Mouse (Mus musculus): ENCODE measurements around the gene Crhbp.
A peak's percentile ranks its signal among the peaks of the same experiment; 100 is the strongest.

The Crhbp gene

DNA sequence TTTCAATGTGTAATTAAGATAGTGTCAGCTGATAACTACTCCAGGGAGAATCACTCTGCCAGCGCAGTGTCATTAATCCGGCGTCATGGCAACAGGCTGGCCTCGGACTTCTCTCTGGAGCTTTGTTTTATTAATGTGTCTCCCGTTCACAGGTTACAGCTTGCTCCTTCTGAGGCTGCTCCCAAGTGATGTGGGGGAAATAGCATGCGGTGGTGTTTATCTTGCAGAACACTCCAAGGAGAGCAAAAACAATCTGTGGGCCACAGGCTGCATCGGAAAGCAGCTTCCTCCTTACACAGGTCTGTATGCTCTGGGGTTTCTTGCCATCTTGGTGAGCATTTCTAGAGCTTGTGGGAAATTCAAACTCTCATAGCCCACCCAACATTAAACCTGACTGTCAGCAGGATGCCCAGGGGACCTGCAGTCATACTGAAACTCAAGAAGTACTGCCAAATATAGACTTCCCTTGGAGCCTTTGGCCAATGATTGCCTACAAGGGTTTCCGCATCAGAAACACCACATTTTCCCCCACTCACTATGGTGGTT is 25.4 kb downstream of the Crhbp start:
- DNase-seq (ENCODE audit: low read depth, low spot score): no peak

GRCm38 (mm10) chr13:95418575-95419203 is 26.0 kb downstream of the Crhbp start:
- DNase-seq (ENCODE audit: low read depth, low spot score): no peak

- DNase-seq (ENCODE audit: low read depth, low spot score): no peak
Measured at GRCm38 (mm10) chr13:95412257-95412656, 32.5 kb downstream of the Crhbp start.

- DNase-seq (ENCODE audit: low read depth, low spot score): no peak
Measured at GRCm38 (mm10) chr13:95393242-95393641, 51.5 kb downstream of the Crhbp start.

GRCm38 (mm10) chr13:95389866-95390865 is 54.6 kb downstream of the Crhbp start:
- DNase-seq (ENCODE audit: low read depth, low spot score): peak; percentile 74

GRCm38 (mm10) chr13:95388226-95388625 is 56.5 kb downstream of the Crhbp start:
- DNase-seq (ENCODE audit: low read depth, low spot score): no peak

GRCm38 (mm10) chr13:95382418-95382817 is 62.3 kb downstream of the Crhbp start:
- no peak for DNase-seq (ENCODE audit: low read depth, low spot score)

Data from telencephalon, adult 2 months (tissue).